Mouse (Mus musculus) lung, adult 2 months (tissue): ENCODE data around the gene Sipa1l1. TPM values are rescaled to one million over a fixed set of nuclear protein-coding genes. Genes with fewer than 3 reads are reported as not detected.

ENCODE experiments used
- DNase-seq: peaks from one replicate; pipeline ENCODE4 v3.0.0; 2022
- H3K4me1 ChIP-seq: fragments of 200-500 bp; 2 replicates; pipeline ENCODE4 v1.6.1; 2011; ENCODE audit warnings: low read length; ENCODE audit not compliant: control insufficient read depth, insufficient read depth
- H3K4me3 ChIP-seq: fragments of 200-500 bp; replicated peaks from 2 replicates; pipeline ENCODE3; 2011; ENCODE audit warnings: low read depth, mild to moderate bottlenecking, control low read depth, low read length; ENCODE audit errors: extremely low read depth
- CTCF ChIP-seq: fragments of 200-500 bp; IDR thresholded peaks from 2 replicates; pipeline ENCODE4 v1.5.1; 2011; ENCODE audit warnings: mild to moderate bottlenecking, low read length, control low read depth; ENCODE audit not compliant: insufficient read depth
- POLR2A ChIP-seq: fragments of 200-500 bp; IDR thresholded peaks from 2 replicates; pipeline ENCODE4 v1.6.1; 2011; ENCODE audit warnings: low read depth, mild to moderate bottlenecking, control low read depth, low read length, borderline replicate concordance; ENCODE audit errors: extremely low read depth
- WGBS: fragments of 180-500 bp; shearing (Covaris S2); methylation state at CpG from one replicate; pipeline ENCODE4 v1.1.7; 2018; 5-methylcytosine and 5-hydroxymethylcytosine counted together
- polyA plus RNA-seq: library from polyadenylated mRNA; depleted of rRNA; stranded (reverse); fragments of >200 nt; gene quantifications from 2 replicates; pipeline ENCODE4 v1.2.3, GENCODE M21; 2012

Sipa1l1 gene
- polyA plus RNA-seq, 1 experiment: 26.9 TPM

DNA sequence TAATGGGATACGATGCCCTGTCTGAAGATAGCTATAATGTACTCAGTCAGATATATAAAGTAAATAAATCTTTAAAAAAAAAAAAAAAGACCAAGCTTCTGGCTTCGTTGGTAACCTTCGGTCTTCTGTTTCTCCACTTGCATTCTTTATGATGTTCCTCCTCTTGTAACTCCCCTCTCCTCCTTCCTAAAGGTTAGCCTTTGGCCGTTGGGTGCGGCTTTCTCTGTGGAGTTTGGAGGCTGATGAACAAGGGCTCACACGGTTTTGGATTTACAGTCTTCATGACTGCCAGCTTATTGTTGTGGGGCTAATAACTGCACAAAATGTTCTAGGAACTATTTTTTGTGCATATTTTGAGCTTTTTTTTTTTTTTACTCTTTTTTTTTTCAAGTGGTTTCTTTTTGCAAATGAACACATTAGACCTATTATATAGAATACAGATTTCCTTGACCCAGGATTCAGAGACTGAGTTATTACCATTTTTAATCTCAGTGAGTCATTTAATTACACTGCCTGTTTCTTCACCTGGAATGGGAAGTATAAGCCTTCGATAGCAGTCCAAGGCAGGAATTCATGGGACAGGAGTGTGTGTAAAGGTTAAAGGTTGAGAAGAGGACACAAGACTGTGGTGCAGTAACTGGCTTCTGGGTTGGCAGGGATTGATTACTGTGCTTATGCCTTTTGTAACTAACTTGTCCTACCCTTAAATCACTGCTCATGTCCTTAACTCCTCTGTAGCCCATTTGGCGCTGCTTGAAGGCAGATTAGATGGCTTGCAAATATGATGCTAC, 37.9 kb downstream of the Sipa1l1 start:
- 85% methylated on average over 8 of the region's 8 CpGs for WGBS
- DNase-seq: no peak
- Histone ChIP-seq H3K4me1 (peaks cover 7% of the 10 kb centered on the region), H3K4me3 (no peak overlapping the region)
- TF ChIP-seq POLR2A: no peak
- no peak for TF ChIP-seq CTCF

GRCm38 (mm10) chr12:82208046-82208445, 38.9 kb downstream of the Sipa1l1 start:
- Histone ChIP-seq H3K4me3 (no peak overlapping the region), H3K4me1 (peaks cover 7% of the 10 kb centered on the region)
- TF ChIP-seq CTCF (no peak), POLR2A (no peak)
- WGBS: 58% methylated on average over 3 of the region's 3 CpGs
- DNase-seq: no peak

DNA sequence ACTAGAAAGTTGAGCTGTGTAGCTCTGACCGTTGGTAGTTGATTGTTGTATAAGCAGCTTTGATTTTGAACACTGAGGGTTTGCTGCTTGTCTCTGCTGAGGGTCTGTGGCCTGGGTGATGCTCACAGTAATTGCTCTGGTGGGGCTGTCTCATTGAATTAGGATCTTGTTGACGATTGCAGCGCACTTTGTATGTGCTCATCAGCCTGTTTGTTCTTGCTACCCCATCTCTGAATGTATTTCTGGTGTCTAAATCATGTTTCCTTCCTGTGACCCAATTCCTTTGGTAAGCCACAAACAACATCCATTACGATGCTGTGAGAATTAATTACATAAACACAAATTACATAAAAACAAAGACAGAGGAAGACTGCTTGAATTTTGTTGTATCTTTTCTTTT, 39.5 kb downstream of the Sipa1l1 start:
- Histone ChIP-seq H3K4me3 (no peak overlapping the region), H3K4me1 (peaks cover 7% of the 10 kb centered on the region)
- TF ChIP-seq CTCF (no peak), POLR2A (no peak)
- WGBS: 59% methylated on average over 4 of the region's 4 CpGs
- no peak for DNase-seq

DNA sequence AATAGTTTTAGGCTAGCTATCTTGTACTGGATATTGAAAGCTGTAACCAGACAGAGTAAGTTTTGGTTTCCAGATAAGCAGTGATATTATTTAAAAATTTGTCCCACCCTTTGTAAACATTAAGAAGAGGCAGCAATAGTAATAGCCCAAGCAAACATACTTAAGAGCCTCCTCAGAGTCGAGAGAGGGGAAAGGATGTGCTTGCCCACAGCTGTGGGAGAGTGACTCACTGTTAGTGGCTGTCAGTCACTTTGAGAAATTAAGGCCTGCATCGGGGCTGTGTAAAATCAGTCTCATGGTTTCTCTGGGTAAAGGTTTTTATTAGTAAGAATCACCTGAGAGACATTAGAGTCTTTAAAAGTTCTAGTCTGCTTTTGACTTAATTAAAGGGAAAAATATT, 40.6 kb downstream of the Sipa1l1 start:
- Histone ChIP-seq H3K4me3 (no peak overlapping the region), H3K4me1 (peaks cover 7% of the 10 kb centered on the region)
- whole genome bisulfite sequencing: 7% methylated on average over 2 of the region's 2 CpGs
- DNase-seq: no peak
- no peak for TF ChIP-seq CTCF
- no peak for TF ChIP-seq POLR2A

DNA sequence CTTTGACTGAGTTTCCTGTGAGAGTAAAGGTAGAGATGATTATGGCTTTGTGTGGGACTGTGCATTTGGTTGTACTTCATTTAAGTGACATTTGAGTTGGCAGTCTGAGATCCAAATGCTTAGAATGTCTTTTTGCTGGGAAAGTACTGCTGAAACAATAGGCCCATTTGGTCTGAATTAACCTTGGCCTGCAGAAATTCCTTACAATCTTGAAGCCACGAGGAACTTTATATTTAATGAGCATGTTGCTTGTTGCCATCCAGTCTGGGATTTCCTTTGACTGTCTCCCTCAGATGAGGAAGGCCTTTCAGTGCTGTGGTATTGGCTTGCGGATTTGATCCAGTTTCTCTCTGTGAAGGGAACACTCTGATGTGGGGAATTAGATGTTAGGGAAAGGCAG, 43.9 kb downstream of the Sipa1l1 start:
- WGBS: 74% methylated on average over 2 of the region's 2 CpGs
- Histone ChIP-seq H3K4me3 (no peak overlapping the region), H3K4me1 (peaks cover 7% of the 10 kb centered on the region)
- TF ChIP-seq CTCF (no peak), POLR2A (no peak)
- no peak for DNase-seq

DNA sequence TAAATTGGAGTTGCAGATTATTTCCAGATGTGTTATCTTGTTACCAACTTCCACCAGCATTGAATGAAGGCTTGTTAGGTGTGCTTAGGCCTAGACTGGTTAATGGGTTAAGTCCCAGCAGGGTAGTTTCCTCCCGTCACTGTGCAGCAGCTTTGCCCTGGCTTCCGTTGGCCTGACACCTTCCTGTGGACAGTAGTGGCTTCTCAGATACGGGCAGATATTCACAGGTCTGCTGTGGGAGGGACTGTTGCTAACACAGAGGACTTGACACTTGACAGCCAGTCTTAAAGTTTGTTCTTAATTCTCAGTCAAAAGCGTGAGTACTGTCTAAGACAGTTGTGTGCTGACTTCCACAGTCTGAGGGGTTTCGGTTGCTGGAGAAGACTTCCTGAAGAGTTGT, 45.8 kb downstream of the Sipa1l1 start:
- Histone ChIP-seq H3K4me3 (no peak overlapping the region), H3K4me1 (no peaks in the 10 kb centered on the region)
- no peak for DNase-seq
- 67% methylated on average over 5 of the region's 5 CpGs for WGBS
- TF ChIP-seq POLR2A (no peak), CTCF (no peak)

- no peak for TF ChIP-seq POLR2A
- Histone ChIP-seq H3K4me3 (no peak overlapping the region), H3K4me1 (no peaks in the 10 kb centered on the region)
- DNase-seq: no peak
- 81% methylated on average over 6 of the region's 6 CpGs for WGBS
These were observed 47.9 kb downstream of the Sipa1l1 start for GRCm38 (mm10) chr12:82216801-82217553.

GRCm38 (mm10) chr12:82218201-82218600, 49.1 kb downstream of the Sipa1l1 start:
- no peaks in the 10 kb centered on the region for H3K4me1 ChIP-seq
- H3K4me3 ChIP-seq: no peak overlapping the region
- no peak for DNase-seq
- no peak for TF ChIP-seq POLR2A
- no peak for TF ChIP-seq CTCF
- 92% methylated on average over 7 of the region's 7 CpGs for WGBS

- Histone ChIP-seq H3K4me1 (no peaks in the 10 kb centered on the region), H3K4me3 (no peak overlapping the region)
- TF ChIP-seq CTCF: no peak
- no peak for TF ChIP-seq POLR2A
- WGBS: 82% methylated on average over 5 of the region's 5 CpGs
- no peak for DNase-seq
These were observed 51.4 kb downstream of the Sipa1l1 start for GRCm38 (mm10) chr12:82220367-82221089.

DNA sequence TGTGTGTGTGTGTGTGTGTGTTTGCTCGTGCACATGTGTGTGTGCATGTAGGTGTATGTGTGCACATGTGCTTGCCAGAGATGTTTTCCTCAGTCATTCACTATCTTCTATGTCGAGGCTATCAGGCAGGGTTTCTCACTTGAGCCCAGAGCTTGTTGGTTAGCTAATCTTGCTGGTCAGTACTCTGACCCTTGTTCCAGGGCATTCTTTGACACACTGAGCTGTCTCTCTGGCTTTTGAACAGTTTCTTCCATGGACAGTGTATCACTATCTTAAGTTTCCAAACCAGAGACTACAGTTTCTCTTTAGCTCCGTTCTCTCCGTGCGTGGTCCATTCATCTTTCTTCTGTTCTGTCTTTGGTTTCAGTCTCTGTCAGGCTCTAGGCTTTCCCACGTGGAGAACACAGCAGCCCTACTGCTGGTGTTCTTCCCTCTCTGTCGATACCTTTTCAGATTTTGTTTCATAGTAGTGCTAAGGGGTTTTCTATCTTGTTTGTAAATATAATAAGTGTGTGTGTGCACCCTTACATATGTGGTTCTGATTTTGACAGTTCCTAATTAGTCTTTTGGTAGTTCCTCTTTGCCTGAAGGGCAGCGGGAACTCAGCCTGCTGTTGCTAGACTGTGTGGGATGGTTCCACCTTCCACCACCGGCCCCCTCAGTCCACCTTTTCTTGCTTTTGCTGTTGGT, 54.2 kb downstream of the Sipa1l1 start:
- peaks cover 7% of the 10 kb centered on the region for H3K4me1 ChIP-seq
- no peak for DNase-seq
- TF ChIP-seq CTCF: no peak
- no peak for TF ChIP-seq POLR2A
- 54% methylated on average over 9 of the region's 9 CpGs for WGBS
- no peak overlapping the region for H3K4me3 ChIP-seq
